1 mouse cellular context compared by ENCODE assay signal in genomic region chr11:6371376-6372155, GRCm38 (mm10).
TF ChIP-seq lines count a peak whose summit lies in the region.

No protein-coding gene starts in this region.

TF ChIP-seq in CH12.LX, 34 proteins besides CTCF, POLR2A, EP300 and RAD21 (continued from another document):
- peak; percentile 59; the same call in 1 of the 2 replicates for TF ChIP-seq ELF1 (IDR thresholded peaks at IDR 0.05; ENCODE audit: low read depth, low read length)
- TF ChIP-seq ZNF384 (IDR thresholded peaks at IDR 0.05; ENCODE audit: low read depth, low read length): no peak
- TF ChIP-seq SMC3 (IDR thresholded peaks at IDR 0.05; ENCODE audit: low read depth, low read length): no peak
- TF ChIP-seq TBP (conservative IDR thresholded peaks at IDR 0.05; ENCODE audit: low read depth, low read length): peak; percentile 28; the same call in 1 of the 2 replicates
- no peak for TF ChIP-seq NRF1 (IDR thresholded peaks at IDR 0.05; ENCODE audit: low read depth, low read length)
- TF ChIP-seq SIN3A (IDR thresholded peaks at IDR 0.05; ENCODE audit: low read length): no peak
- no peak for TF ChIP-seq JUN (IDR thresholded peaks at IDR 0.05; ENCODE audit: insufficient read depth, low read depth, low read length)
- no peak for TF ChIP-seq KAT2A (IDR thresholded peaks at IDR 0.05; ENCODE audit: insufficient replicate concordance, low read length)
- TF ChIP-seq HCFC1 (IDR thresholded peaks at IDR 0.05; ENCODE audit: low read depth, low read length): peak; percentile 71
- TF ChIP-seq JUND (conservative IDR thresholded peaks at IDR 0.05; ENCODE audit: low read depth, low read length): no peak
- TF ChIP-seq MYC (IDR thresholded peaks at IDR 0.05; ENCODE audit: low read depth, low read length): no peak
- no peak for TF ChIP-seq MAZ (IDR thresholded peaks at IDR 0.05; ENCODE audit: low read depth, low read length)
- TF ChIP-seq TCF12 (IDR thresholded peaks at IDR 0.05; ENCODE audit: low read depth, low read length): peak; percentile 67
- TF ChIP-seq MEF2A (IDR thresholded peaks at IDR 0.05; ENCODE audit: borderline replicate concordance, low read depth, low read length): no peak
- 0 out of 2 replicates have a peak, but pooled peaks have one; percentile 48 for TF ChIP-seq NELFE (IDR thresholded peaks at IDR 0.05; ENCODE audit: low read depth, low read length)
